Mouse (Mus musculus): Measurements from ENCODE around the gene Ak8.

The Ak8 gene

GRCm38 (mm10) chr2:28699361-28700335 lies at the start of gene Ak8, which contains the start of gene Spaca9:
Ak8 (plus strand) TSS chr2:28700164.
Spaca9 (minus strand) TSS chr2:28699727.
- peak; percentile 26 for DNase-seq

- no peak for DNase-seq
Observed at GRCm38 (mm10) chr2:28650526-28650925, 49.4 kb upstream of the Ak8 start.

GRCm38 (mm10) chr2:28653351-28653750 lies 46.6 kb upstream of the Ak8 start:
- DNase-seq, result no peak

- DNase-seq, result peak; percentile 45
Observed at GRCm38 (mm10) chr2:28654295-28654694, 45.7 kb upstream of the Ak8 start.

DNA sequence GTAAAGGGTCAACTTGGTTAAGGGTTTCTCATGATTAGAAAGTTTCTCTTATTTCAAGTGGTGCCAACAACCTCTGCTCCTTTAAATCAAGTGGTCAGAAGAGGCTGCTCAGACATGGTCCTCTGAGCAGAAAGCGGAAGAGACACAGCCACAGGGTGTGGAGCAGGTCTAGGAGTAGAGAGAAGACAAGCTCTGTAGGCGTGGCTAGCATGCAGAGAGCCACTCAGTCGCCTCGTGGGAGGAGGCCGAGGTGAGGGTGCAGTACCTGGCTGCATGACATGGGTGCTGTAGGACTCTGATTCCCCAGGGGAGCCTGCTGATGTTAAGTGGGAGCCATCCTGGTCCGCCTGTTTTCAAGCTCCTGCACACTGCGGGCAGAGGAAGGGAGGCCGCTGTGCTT lies 43.7 kb upstream of the Ak8 start:
- no peak for DNase-seq

DNA sequence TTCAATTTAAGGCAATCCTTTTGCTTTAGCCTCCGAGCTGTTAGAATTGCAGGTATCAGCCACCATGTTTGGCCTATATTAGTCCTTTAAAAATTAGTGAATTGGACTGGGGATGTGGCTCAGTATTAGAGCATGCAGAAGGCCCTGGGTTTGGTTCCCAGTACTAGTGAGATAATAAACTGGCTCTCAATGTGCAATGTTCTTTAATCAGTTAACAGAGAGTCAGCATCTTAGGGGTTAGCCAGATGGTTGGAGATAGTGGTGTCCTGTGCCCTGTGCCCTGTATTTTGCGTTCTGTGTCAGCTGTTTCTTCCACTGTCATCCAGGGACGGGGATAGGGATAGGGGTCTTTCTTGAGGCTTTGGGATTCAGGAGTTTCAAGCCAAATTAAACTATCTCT lies 37.1 kb upstream of the Ak8 start:
- no peak for DNase-seq

GRCm38 (mm10) chr2:28665818-28666217 lies 34.1 kb upstream of the Ak8 start:
- no peak for DNase-seq

DNA sequence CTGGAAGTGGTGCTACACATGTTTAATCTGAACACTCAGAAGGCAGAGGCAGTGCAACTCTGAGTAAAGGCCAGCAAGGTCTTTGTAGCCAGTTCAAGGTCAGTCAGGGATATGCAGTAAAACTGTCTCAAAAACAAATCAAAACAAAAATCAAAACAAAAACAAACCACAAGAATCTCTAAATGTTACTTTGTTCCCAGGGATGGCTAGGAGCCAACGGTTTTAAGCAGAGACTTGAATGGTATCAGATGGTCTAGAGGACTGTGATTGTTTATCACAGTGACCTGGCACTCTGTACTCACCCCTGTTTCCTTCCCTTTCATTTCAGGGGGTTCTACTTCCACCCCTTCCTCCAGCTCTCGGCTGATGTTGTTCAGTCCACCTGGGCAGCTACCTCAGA lies 28.5 kb upstream of the Ak8 start:
- DNase-seq, result no peak

GRCm38 (mm10) chr2:28676005-28676404 lies 24.0 kb upstream of the Ak8 start:
- DNase-seq, result no peak

- DNase-seq, result peak; percentile 11
Observed at GRCm38 (mm10) chr2:28680710-28681109, 19.3 kb upstream of the Ak8 start.

GRCm38 (mm10) chr2:28681718-28682117 lies 18.2 kb upstream of the Ak8 start:
- DNase-seq, result no peak

DNA sequence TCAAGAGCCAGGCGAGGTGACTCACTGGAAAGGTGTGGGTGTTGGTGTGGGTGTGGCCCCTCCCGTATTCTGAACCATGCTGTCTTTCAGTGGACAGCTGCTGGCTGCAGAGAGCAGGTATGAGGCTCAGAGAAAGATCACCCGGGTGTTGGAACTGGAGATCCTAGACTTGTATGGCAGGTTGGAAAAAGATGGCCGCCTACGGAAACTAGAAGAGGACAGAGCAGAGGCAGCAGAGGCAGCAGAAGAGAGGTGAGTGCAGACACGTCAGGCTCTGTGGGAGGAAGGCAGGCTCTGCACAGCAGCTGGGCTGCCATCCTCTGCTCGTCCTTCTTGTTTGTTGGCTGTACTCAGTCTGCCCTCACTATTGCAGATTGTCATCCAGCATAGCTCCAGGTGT lies 14.1 kb upstream of the Ak8 start:
- DNase-seq, result no peak

DNA sequence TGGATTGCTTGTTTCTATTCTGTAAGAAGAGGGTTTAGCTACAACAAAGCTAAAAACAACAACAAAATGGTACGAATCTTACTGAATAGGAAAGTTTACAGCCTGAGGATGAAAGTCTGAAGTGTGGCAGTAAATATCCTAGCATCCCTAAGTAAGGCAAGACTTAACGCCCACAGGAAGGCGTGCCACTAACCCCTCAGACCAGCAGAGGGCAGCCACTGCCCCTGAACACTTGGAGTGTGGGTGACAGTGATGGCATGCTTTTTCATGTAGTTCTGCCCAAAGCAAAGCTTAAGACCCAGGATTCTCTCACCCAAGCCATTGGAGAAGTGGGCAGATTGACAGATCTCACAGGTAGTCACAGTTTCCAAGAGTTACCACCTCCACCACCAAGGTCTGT lies 11.5 kb upstream of the Ak8 start:
- peak; percentile 37 for DNase-seq

DNA sequence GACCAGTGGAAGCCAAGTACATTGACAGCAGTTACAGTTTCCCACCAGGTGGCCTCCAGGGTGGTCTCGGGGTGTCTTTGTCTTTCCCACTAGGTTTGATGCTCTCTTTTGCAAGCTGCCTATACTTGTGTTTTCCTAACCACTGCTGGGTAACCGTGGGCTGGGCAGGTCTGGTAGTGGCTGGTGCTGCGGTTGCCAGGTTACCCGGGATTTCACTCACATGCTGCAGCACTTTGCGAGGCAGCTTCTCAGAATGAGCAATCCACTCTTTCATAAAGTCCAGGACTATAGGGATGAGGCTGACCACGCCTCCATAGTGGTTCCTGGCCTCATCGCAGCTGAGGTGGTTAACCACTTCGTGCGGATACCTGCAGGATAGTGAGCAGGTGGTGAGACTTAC lies 7.3 kb upstream of the Ak8 start:
- DNase-seq, result no peak

- DNase-seq, result peak; percentile 18
Observed at GRCm38 (mm10) chr2:28698566-28698965, 1.4 kb upstream of the Ak8 start.

- no peak for DNase-seq
Observed at GRCm38 (mm10) chr2:28701646-28702262, 1.8 kb downstream of the Ak8 start.

DNA sequence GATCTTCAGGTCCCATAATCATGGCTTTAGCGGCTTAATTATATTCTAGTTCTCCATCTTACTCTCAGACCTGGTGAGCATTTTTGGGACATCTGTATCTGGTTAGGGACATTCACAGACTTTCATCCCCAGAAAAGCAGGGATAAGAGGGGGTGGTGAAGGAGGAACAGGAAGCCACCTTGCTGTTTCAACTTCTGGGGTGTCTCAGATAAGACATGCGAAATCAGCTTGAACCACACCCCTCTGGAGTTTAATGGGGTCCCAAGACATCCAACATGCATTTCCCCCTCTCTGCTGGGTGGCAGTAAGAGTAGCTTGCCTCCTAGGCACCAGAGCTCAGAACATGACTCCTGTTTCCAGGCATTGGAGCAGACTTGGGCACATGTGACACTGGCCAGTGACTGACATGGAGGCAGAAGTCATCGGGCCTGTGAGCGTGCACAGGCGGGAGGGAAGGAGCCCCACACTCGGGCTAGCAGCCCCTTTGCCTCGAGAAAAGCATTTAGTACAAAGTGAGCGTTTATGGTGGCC lies 6.2 kb downstream of the Ak8 start:
- DNase-seq, result no peak

DNA sequence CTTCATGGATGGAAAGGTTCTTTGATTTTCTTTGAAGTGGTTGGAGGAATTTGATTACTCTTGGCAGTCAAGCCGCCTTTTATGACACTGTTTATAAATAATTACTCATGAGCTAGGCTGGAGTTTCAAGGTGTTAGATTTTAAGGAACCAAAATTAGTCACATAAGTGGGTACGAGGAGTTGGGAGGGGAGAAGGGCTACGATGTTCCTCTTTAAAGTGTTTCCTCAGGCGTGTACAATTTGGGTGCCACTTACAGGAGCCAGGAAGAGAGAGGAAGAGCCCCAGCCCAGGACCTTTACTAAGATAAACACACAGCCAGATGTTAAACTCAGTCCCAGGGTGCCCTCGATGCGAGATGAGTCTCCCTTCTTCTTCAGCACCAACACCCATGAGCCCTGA lies 6.8 kb downstream of the Ak8 start:
- DNase-seq, result no peak

GRCm38 (mm10) chr2:28713036-28713435 lies 13.1 kb downstream of the Ak8 start:
- no peak for DNase-seq

- no peak for DNase-seq
Observed at GRCm38 (mm10) chr2:28722419-28722818, 22.5 kb downstream of the Ak8 start.

GRCm38 (mm10) chr2:28723912-28724311 lies 23.9 kb downstream of the Ak8 start:
- DNase-seq, result no peak

GRCm38 (mm10) chr2:28727786-28728404 lies 27.9 kb downstream of the Ak8 start:
- peak; percentile 46 for DNase-seq

- DNase-seq, result no peak
Observed at GRCm38 (mm10) chr2:28730676-28731075, 30.7 kb downstream of the Ak8 start.

Data from thymus, postnatal 14 days (tissue).